Mouse (Mus musculus) hindbrain, embryonic 15.5 days (tissue): Measurements from ENCODE around the gene Ptgs1. TPM values are rescaled to one million over a fixed set of nuclear protein-coding genes. Genes with fewer than 3 reads are reported as not detected.

Experiments
- ATAC-seq: fragments of 200-750 bp; cut with Nextera tagmentation; 2 replicates; pipeline ENCODE4 v1.8.0; 2017; ENCODE audit warnings: low read depth, moderate number of reproducible peaks, moderate TSS enrichment; ENCODE audit not compliant: low FRiP score
- H3K27ac ChIP-seq: fragments of 300-500 bp; sonication (generic); replicated peaks from 2 replicates; pipeline ENCODE4 v1.5.1; 2015; ENCODE audit warnings: mild to moderate bottlenecking, inconsistent platforms
- H3K27me3 ChIP-seq: fragments of 300-500 bp; sonication (generic); 2 replicates; pipeline ENCODE4 v1.6.1; 2015; ENCODE audit warnings: control low read depth, inconsistent platforms
- H3K36me3 ChIP-seq: fragments of 300-500 bp; sonication (generic); 2 replicates; pipeline ENCODE4 v1.6.1; 2015; ENCODE audit warnings: control low read depth, inconsistent platforms
- H3K4me1 ChIP-seq: fragments of 300-500 bp; sonication (generic); replicated peaks from 2 replicates; pipeline ENCODE4 v1.6.1; 2015; ENCODE audit warnings: control low read depth, inconsistent platforms
- H3K4me2 ChIP-seq: fragments of 300-500 bp; sonication (generic); 2 replicates; pipeline ENCODE4 v1.6.1; 2015; ENCODE audit warnings: moderate library complexity, mild to moderate bottlenecking, inconsistent platforms
- H3K4me3 ChIP-seq: fragments of 300-500 bp; sonication (generic); 2 replicates; pipeline ENCODE4 v1.5.1; 2015; ENCODE audit warnings: mild to moderate bottlenecking, inconsistent platforms
- H3K9ac ChIP-seq: fragments of 300-500 bp; sonication (generic); 2 replicates; pipeline ENCODE4 v1.6.1; 2015; ENCODE audit warnings: inconsistent platforms
- H3K9me3 ChIP-seq: fragments of 300-500 bp; sonication (generic); 2 replicates; pipeline ENCODE4 v1.6.1; 2016; ENCODE audit warnings: control low read depth, inconsistent platforms
- WGBS: fragments of 180-500 bp; shearing (Covaris S2); methylation state at CpG from one replicate; pipeline ENCODE4 v1.1.7; 2015; 5-methylcytosine and 5-hydroxymethylcytosine counted together
- polyA plus RNA-seq: library from polyadenylated mRNA; unstranded; fragments of >200 nt; fragmentation: Nextera tagmentation; extraction: Ambion mirVana; gene quantifications from 2 replicates; pipeline ENCODE4 v1.2.1, GENCODE M21; 2015

Gene Ptgs1
- polyA plus RNA-seq, 1 experiment from 2014 or later: 5.0 TPM

- H3K9ac ChIP-seq: no peak overlapping the region
- H3K9me3 ChIP-seq: no peaks in the 10 kb centered on the region
- H3K27ac ChIP-seq: no peak overlapping the region
- H3K27me3 ChIP-seq: no peaks in the 10 kb centered on the region
- no peaks in the 10 kb centered on the region for H3K36me3 ChIP-seq
- ATAC-seq: no peak
- H3K4me2 ChIP-seq: no peak overlapping the region
- no peak overlapping the region for H3K4me3 ChIP-seq
- H3K4me1 ChIP-seq: no peaks in the 10 kb centered on the region
- WGBS: 76% methylated on average over 4 of the region's 4 CpGs
These were observed 29.2 kb downstream of the Ptgs1 start for GRCm38 (mm10) chr2:36259382-36259781.

- Histone ChIP-seq H3K4me1 (no peaks in the 10 kb centered on the region), H3K4me2 (no peak overlapping the region), H3K9ac (no peak overlapping the region), H3K9me3 (no peaks in the 10 kb centered on the region), H3K27ac (no peak overlapping the region), H3K27me3 (no peaks in the 10 kb centered on the region), H3K36me3 (no peaks in the 10 kb centered on the region), H3K4me3 (no peak overlapping the region)
- WGBS: 84% methylated on average over 6 of the region's 6 CpGs
- ATAC-seq: no peak
These were observed 29.7 kb downstream of the Ptgs1 start for GRCm38 (mm10) chr2:36259798-36260540.

GRCm38 (mm10) chr2:36262025-36262424, 31.8 kb downstream of the Ptgs1 start:
- H3K4me1 ChIP-seq: no peaks in the 10 kb centered on the region
- H3K27ac ChIP-seq: no peak overlapping the region
- H3K4me2 ChIP-seq: no peak overlapping the region
- no peaks in the 10 kb centered on the region for H3K36me3 ChIP-seq
- H3K9ac ChIP-seq: no peak overlapping the region
- H3K9me3 ChIP-seq: no peaks in the 10 kb centered on the region
- ATAC-seq: no peak
- no peaks in the 10 kb centered on the region for H3K27me3 ChIP-seq
- 84% methylated on average over 4 of the region's 4 CpGs for WGBS
- no peak overlapping the region for H3K4me3 ChIP-seq

GRCm38 (mm10) chr2:36269458-36269857, 39.2 kb downstream of the Ptgs1 start:
- H3K9me3 ChIP-seq: no peaks in the 10 kb centered on the region
- H3K9ac ChIP-seq: no peak overlapping the region
- no peak overlapping the region for H3K4me3 ChIP-seq
- WGBS: 32% methylated on average over 3 of the region's 3 CpGs
- no peak for ATAC-seq
- no peaks in the 10 kb centered on the region for H3K4me1 ChIP-seq
- H3K27ac ChIP-seq: no peak overlapping the region
- H3K4me2 ChIP-seq: no peak overlapping the region
- H3K27me3 ChIP-seq: no peaks in the 10 kb centered on the region
- no peaks in the 10 kb centered on the region for H3K36me3 ChIP-seq

GRCm38 (mm10) chr2:36270186-36270585, 40.0 kb downstream of the Ptgs1 start:
- Histone ChIP-seq H3K4me3 (no peak overlapping the region), H3K4me2 (no peak overlapping the region), H3K9me3 (no peaks in the 10 kb centered on the region), H3K36me3 (no peaks in the 10 kb centered on the region), H3K27ac (no peak overlapping the region), H3K9ac (no peak overlapping the region), H3K4me1 (no peaks in the 10 kb centered on the region), H3K27me3 (no peaks in the 10 kb centered on the region)
- no peak for ATAC-seq
- WGBS: 55% methylated on average over 2 of the region's 2 CpGs

- H3K9ac ChIP-seq: no peak overlapping the region
- no peak for ATAC-seq
- H3K36me3 ChIP-seq: no peaks in the 10 kb centered on the region
- H3K4me3 ChIP-seq: no peak overlapping the region
- H3K27ac ChIP-seq: no peak overlapping the region
- 94% methylated on average over 4 of the region's 4 CpGs for WGBS
- H3K27me3 ChIP-seq: no peaks in the 10 kb centered on the region
- no peaks in the 10 kb centered on the region for H3K4me1 ChIP-seq
- no peaks in the 10 kb centered on the region for H3K9me3 ChIP-seq
- H3K4me2 ChIP-seq: no peak overlapping the region
These were observed 40.9 kb downstream of the Ptgs1 start for GRCm38 (mm10) chr2:36271085-36271484.

GRCm38 (mm10) chr2:36272288-36272950, 42.2 kb downstream of the Ptgs1 start:
- H3K27me3 ChIP-seq: no peaks in the 10 kb centered on the region

GRCm38 (mm10) chr2:36276454-36276853, 46.2 kb downstream of the Ptgs1 start:
- H3K4me3 ChIP-seq: no peak overlapping the region
- no peaks in the 10 kb centered on the region for H3K4me1 ChIP-seq
- H3K9ac ChIP-seq: no peak overlapping the region
- H3K27me3 ChIP-seq: no peaks in the 10 kb centered on the region
- no peak for ATAC-seq
- H3K4me2 ChIP-seq: no peak overlapping the region
- H3K9me3 ChIP-seq: no peaks in the 10 kb centered on the region
- H3K27ac ChIP-seq: no peak overlapping the region
- 43% methylated on average over 4 of the region's 4 CpGs for WGBS
- no peaks in the 10 kb centered on the region for H3K36me3 ChIP-seq

More at GRCm38 (mm10) chr2:36272288-36272950, 42.2 kb downstream of the Ptgs1 start:
- no peak overlapping the region for H3K4me3 ChIP-seq
- no peak for ATAC-seq
- H3K27ac ChIP-seq: no peak overlapping the region
- H3K36me3 ChIP-seq: no peaks in the 10 kb centered on the region
- no peaks in the 10 kb centered on the region for H3K4me1 ChIP-seq
- H3K4me2 ChIP-seq: no peak overlapping the region
- H3K9ac ChIP-seq: no peak overlapping the region
- WGBS: 87% methylated on average over 6 of the region's 6 CpGs
- H3K9me3 ChIP-seq: no peaks in the 10 kb centered on the region

- Histone ChIP-seq H3K9ac (no peak overlapping the region), H3K36me3 (no peaks in the 10 kb centered on the region), H3K4me1 (no peaks in the 10 kb centered on the region), H3K4me3 (no peak overlapping the region), H3K27ac (no peak overlapping the region), H3K27me3 (no peaks in the 10 kb centered on the region), H3K4me2 (no peak overlapping the region), H3K9me3 (no peaks in the 10 kb centered on the region)
- ATAC-seq: no peak
- WGBS: 71% methylated on average over 3 of the region's 3 CpGs
These were observed 48.5 kb downstream of the Ptgs1 start for GRCm38 (mm10) chr2:36278760-36279159.

GRCm38 (mm10) chr2:36281138-36281537, 50.9 kb downstream of the Ptgs1 start:
- Histone ChIP-seq H3K9me3 (no peaks in the 10 kb centered on the region), H3K4me1 (no peaks in the 10 kb centered on the region), H3K36me3 (no peaks in the 10 kb centered on the region), H3K27me3 (no peaks in the 10 kb centered on the region), H3K4me3 (no peak overlapping the region), H3K4me2 (no peak overlapping the region), H3K27ac (no peak overlapping the region), H3K9ac (no peak overlapping the region)
- 69% methylated on average over 1 of the region's 1 CpGs for WGBS
- ATAC-seq: no peak

- no peaks in the 10 kb centered on the region for H3K4me1 ChIP-seq
- H3K9me3 ChIP-seq: no peaks in the 10 kb centered on the region
- H3K4me2 ChIP-seq: no peak overlapping the region
- H3K27me3 ChIP-seq: no peaks in the 10 kb centered on the region
- no peak overlapping the region for H3K9ac ChIP-seq
- no peaks in the 10 kb centered on the region for H3K36me3 ChIP-seq
- H3K27ac ChIP-seq: no peak overlapping the region
- no peak for ATAC-seq
- WGBS: 95% methylated on average over 1 of the region's 1 CpGs
- no peak overlapping the region for H3K4me3 ChIP-seq
These were observed 52.1 kb downstream of the Ptgs1 start for GRCm38 (mm10) chr2:36282301-36282700.
